Mouse (Mus musculus) liver, adult 2 months (tissue): ENCODE measurements around the gene Syce2.

ENCODE experiments used
- CTCF ChIP-seq: fragments of 200-500 bp; IDR thresholded peaks from 2 replicates; pipeline ENCODE4 v1.5.1; 2011; ENCODE audit warnings: low read depth, low read length, control low read depth
- POLR2A ChIP-seq: fragments of 200-500 bp; IDR thresholded peaks from 2 replicates; pipeline ENCODE4 v1.6.1; 2011; ENCODE audit warnings: low read length, control low read depth; ENCODE audit not compliant: insufficient read depth; ENCODE audit errors: extremely low read depth

DNA sequence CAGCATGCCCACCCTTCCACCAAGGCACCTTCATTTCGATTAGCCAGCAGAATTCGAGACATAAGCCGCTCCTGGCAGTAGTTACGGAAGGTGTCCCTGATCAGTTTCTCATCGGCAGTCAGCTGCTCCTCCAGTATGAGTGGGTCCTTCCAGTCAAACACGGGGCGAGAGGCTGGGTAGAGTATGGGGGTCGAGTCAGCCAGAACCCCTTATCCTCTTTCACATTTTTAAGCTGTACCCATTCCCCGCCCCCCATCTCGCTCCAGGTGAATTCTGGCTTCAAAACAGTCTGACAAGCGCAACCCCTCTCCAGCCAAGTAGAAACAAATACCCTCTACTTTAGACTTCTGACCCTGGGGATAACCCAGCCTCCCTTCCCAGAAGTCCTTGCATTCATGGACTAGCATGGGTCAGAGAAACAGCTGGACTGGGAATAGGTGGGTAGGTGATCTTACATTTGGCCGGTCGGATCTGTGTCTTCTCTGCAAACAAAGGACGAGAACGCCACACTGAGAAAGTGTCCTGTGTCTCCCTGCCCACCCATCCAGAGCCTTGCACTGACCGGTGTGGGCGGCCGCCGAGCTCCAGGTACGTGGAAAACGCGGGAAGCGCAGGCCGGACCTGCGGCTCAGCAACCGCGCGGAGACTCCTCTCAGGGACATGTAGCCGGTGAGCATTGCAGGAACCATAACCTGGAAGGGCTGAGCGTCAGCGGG lies 21.2 kb downstream of the Syce2 start:
- TF ChIP-seq CTCF = no peak
- no peak for TF ChIP-seq POLR2A
